Mouse (Mus musculus): ENCODE measurements at regions not wholly inside any gene's neighbourhood (a gene's known extent, or its start where the extent isn't known, plus 50 kb on each side); places are given as distances from the start of the nearest gene placed in this dataset.

GRCm38 (mm10) chr2:131403543-131404217 is 51.0 kb upstream of the Rnf24 start:
- TF ChIP-seq POLR2A (IDR thresholded peaks at IDR 0.05; ENCODE audit: control insufficient read depth, extremely low read depth, insufficient read depth, low read length, poor library complexity): no peak
- TF ChIP-seq CTCF (IDR thresholded peaks at IDR 0.05; ENCODE audit: borderline replicate concordance, control insufficient read depth, extremely low read depth, insufficient read depth, low read length, poor library complexity): no peak

Data from thymus, adult 2 months (tissue).